In the genomic region with DNA sequence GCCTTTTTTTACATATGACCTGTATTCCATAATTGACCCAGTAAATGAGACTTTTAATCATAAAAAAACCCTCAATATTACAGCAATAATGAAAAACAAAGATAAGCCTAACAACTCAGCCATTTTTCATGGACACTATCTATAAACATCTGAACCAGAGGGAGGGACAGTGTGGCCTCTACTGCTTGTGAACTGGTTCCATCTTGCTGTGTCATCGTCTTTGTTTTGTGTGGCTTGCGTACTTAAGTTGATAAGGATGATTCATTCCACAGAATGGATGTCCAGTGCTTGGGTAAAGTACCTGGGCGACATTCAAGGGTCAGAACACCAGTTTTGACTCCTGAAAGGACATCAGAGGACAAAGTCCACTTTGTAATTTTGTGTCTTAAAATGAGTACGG, we compare ENCODE assay signal across 11 mouse cellular contexts. TPM values are rescaled to one million over a fixed set of nuclear protein-coding genes. Genes with fewer than 3 reads are reported as not detected.
DNase-seq lines count a peak whose midpoint lies in the region; ATAC-seq and TF ChIP-seq lines count a peak whose summit lies in the region.
"Had no signal": no experiment of that assay in that cellular context is flagged by ENCODE, and none has a peak within 500 bp of the region (broad histone marks: within the 10 kb centered on the region; RNA-seq: fewer than 3 reads in every experiment).

No protein-coding gene starts in this region.

- DNase-seq in heart, postnatal 10 days, result no peak
- DNase-seq in liver, embryonic 11.5 days (ENCODE audit: low spot score), result no peak
- no peak for DNase-seq in liver
- DNase-seq in MEL (ENCODE audit: low read depth, low spot score), result peak; percentile 63
- no peak for DNase-seq in liver, postnatal 0 days
- no peak for DNase-seq in MN1 (ENCODE audit: low spot score)

- peak; percentile 55; a peak in 2 of 4 replicates for TF ChIP-seq EP300 in MEL (IDR thresholded peaks at IDR 0.05; ENCODE audit: low read depth in 1 of 2, low read length in 2 of 2)
- TF ChIP-seq EP300 in liver, postnatal 0 days (IDR thresholded peaks at IDR 0.05; ENCODE audit: low read depth), result 0 out of 2 replicates have a peak, but pooled peaks have one; percentile 15

- no peaks in the 10 kb centered on the region for H3K9me3 ChIP-seq in heart, embryonic 13.5 days
- no peaks in the 10 kb centered on the region for H3K9me3 ChIP-seq in liver, embryonic 11.5 days (ENCODE audit: control insufficient read depth, low read length)
- no peaks in the 10 kb centered on the region for H3K9me3 ChIP-seq in MEL (replicated peaks; ENCODE audit: insufficient read depth, low read length)
- H3K9me3 ChIP-seq in liver, postnatal 0 days (ENCODE audit: low read length), result no peaks in the 10 kb centered on the region
- H3K9me3 ChIP-seq: midbrain, embryonic 15.5 days had no signal

- no peak for TF ChIP-seq POLR2A in MEL (IDR thresholded peaks at IDR 0.05; ENCODE audit: control insufficient read depth in 1 of 2, insufficient read depth in 1 of 2, low read depth in 1 of 2, low read length in 2 of 2, poor library complexity in 1 of 2)

- H3K27ac ChIP-seq in heart, embryonic 13.5 days (replicated peaks), result no peak overlapping the region
- H3K27ac ChIP-seq in liver, embryonic 11.5 days (ENCODE audit: low read depth, low read length), result no peak overlapping the region
- H3K27ac ChIP-seq in MEL (ENCODE audit: control insufficient read depth, low read depth, low read length), result peak overlapping the region; percentile 36
- 0 out of 2 replicates have a peak overlapping the region, but pooled peaks have one; percentile 19 for H3K27ac ChIP-seq in liver, postnatal 0 days (ENCODE audit: low read depth)
- H3K27ac ChIP-seq: midbrain, embryonic 15.5 days had no signal

- 71% methylated on average over 4 of the region's 4 CpGs for WGBS in heart, embryonic 13.5 days
- 49% methylated on average over 4 of the region's 4 CpGs for WGBS in liver, embryonic 11.5 days
- WGBS in liver, postnatal 0 days (ENCODE audit: insufficient replicate concordance), result 49% methylated on average over 4 of the region's 4 CpGs

- peaks cover 26% of the 10 kb centered on the region for H3K4me1 ChIP-seq in heart, embryonic 13.5 days
- peaks cover 16% of the 10 kb centered on the region for H3K4me1 ChIP-seq in liver, embryonic 11.5 days (replicated peaks; ENCODE audit: control insufficient read depth, insufficient read depth, low read length)
- H3K4me1 ChIP-seq in MEL (ENCODE audit: control insufficient read depth in 1 of 2, insufficient read depth in 2 of 2, low read length in 2 of 2), result peaks cover 0 to 23% of the 10 kb centered on the region in 2 experiments; a peak in 3 of 4 replicates
- H3K4me1 ChIP-seq in liver, postnatal 0 days (ENCODE audit: insufficient read depth), result peaks cover 14% of the 10 kb centered on the region

- no peak for TF ChIP-seq RAD21 in MEL (IDR thresholded peaks at IDR 0.05; ENCODE audit: low read depth, low read length)

- peaks cover 15% of the 10 kb centered on the region for H3K79me2 ChIP-seq in MEL (ENCODE audit: control insufficient read depth, insufficient read depth, low read length, poor library complexity)

- H3K9ac ChIP-seq in heart, embryonic 13.5 days, result no peak overlapping the region
- no peak overlapping the region for H3K9ac ChIP-seq in liver, embryonic 11.5 days (ENCODE audit: low read depth, low read length)
- no peak overlapping the region for H3K9ac ChIP-seq in MEL (ENCODE audit: control insufficient read depth, low read depth, low read length, poor library complexity, severe bottlenecking)
- H3K9ac ChIP-seq in liver, postnatal 0 days (replicated peaks), result no peak overlapping the region
- H3K9ac ChIP-seq: midbrain, embryonic 15.5 days had no signal

- intact Hi-C loops in heart, postnatal 10 days (cut with DNase I), result loop anchor here (2.0 to 5.0 kb wide), 3 partner anchors 15 to 250 kb away; a partner anchor contains a TSS

- no peak for ATAC-seq in heart, embryonic 13.5 days (ENCODE audit: extremely low read depth, insufficient number of reproducible peaks, low FRiP score, low TSS enrichment)
- ATAC-seq in liver, embryonic 11.5 days (replicated peaks; ENCODE audit: low FRiP score), result no peak
- ATAC-seq in liver, postnatal 0 days, result no peak
- no peak for ATAC-seq in cerebellum, adult (ENCODE audit: insufficient number of reproducible peaks, low FRiP score, low TSS enrichment)
- ATAC-seq: forebrain, embryonic 14.5 days; midbrain, embryonic 15.5 days had no signal

- H3K27me3 ChIP-seq in heart, embryonic 13.5 days (replicated peaks), result peaks cover 22% of the 10 kb centered on the region
- H3K27me3 ChIP-seq in liver, embryonic 11.5 days (replicated peaks; ENCODE audit: control insufficient read depth, insufficient read depth, low read length), result no peaks in the 10 kb centered on the region
- H3K27me3 ChIP-seq in MEL (ENCODE audit: control insufficient read depth in 1 of 2, insufficient read depth in 2 of 2, low read length in 2 of 2), result no peaks in the 10 kb centered on the region
- H3K27me3 ChIP-seq in liver, postnatal 0 days (ENCODE audit: insufficient read depth, low read length), result no peaks in the 10 kb centered on the region

- H3K4me2 ChIP-seq in heart, embryonic 13.5 days, result peak overlapping the region; percentile 58; the same call in 1 of the 2 replicates
- H3K4me2 ChIP-seq in liver, embryonic 11.5 days, result peak overlapping the region; percentile 49
- peak overlapping the region; percentile 36; the same call in 1 of the 2 replicates for H3K4me2 ChIP-seq in liver, postnatal 0 days (ENCODE audit: low read depth, low read length)

- no peaks in the 10 kb centered on the region for H3K36me3 ChIP-seq in heart, embryonic 13.5 days
- no peaks in the 10 kb centered on the region for H3K36me3 ChIP-seq in liver, embryonic 11.5 days (ENCODE audit: control insufficient read depth, insufficient read depth, low read length)
- peaks cover 0 to 14% of the 10 kb centered on the region in 2 experiments; a peak in 2 of 4 replicates for H3K36me3 ChIP-seq in MEL (ENCODE audit: control insufficient read depth in 1 of 2, insufficient read depth in 2 of 2, low read length in 2 of 2)
- H3K36me3 ChIP-seq in liver, postnatal 0 days (replicated peaks; ENCODE audit: insufficient read depth, low read length), result no peaks in the 10 kb centered on the region
- H3K36me3 ChIP-seq: midbrain, embryonic 15.5 days had no signal

- TF ChIP-seq CTCF in MEL (IDR thresholded peaks at IDR 0.05 in 2 of 3, conservative IDR thresholded peaks at IDR 0.05 in 1 of 3; ENCODE audit: control insufficient read depth in 1 of 3, insufficient read depth in 1 of 3, low read depth in 2 of 3, low read length in 3 of 3, poor library complexity in 1 of 3, severe bottlenecking in 1 of 3), result no peak
- TF ChIP-seq CTCF in liver, postnatal 0 days (IDR thresholded peaks at IDR 0.05; ENCODE audit: low read depth), result no peak

- H3K4me3 ChIP-seq in heart, embryonic 13.5 days, result no peak overlapping the region
- no peak overlapping the region for H3K4me3 ChIP-seq in liver, embryonic 11.5 days (ENCODE audit: low read depth, low read length)
- H3K4me3 ChIP-seq in MEL (ENCODE audit: control insufficient read depth in 1 of 2, insufficient read depth in 1 of 2, low read depth in 2 of 2, low read length in 2 of 2), result peak overlapping the region; percentile 20 to 35; a peak in 3 of 4 replicates
- H3K4me3 ChIP-seq in liver, postnatal 0 days (ENCODE audit: low read depth, low read length), result no peak overlapping the region
- H3K4me3 ChIP-seq: erythroblast, embryonic 14.5 days had no signal

TF ChIP-seq in MEL, 35 proteins besides CTCF, POLR2A, EP300 and RAD21 (continues in another document):
- TF ChIP-seq POLR2AphosphoS5 (IDR thresholded peaks at IDR 0.05; ENCODE audit: borderline replicate concordance, low read depth, low read length) (no peak), ZMIZ1 (IDR thresholded peaks at IDR 0.05; ENCODE audit: low read depth, low read length) (no peak), NRF1 (IDR thresholded peaks at IDR 0.05; ENCODE audit: insufficient read depth, low read depth, low read length, poor library complexity, severe bottlenecking) (no peak)

RNA-seq across cellular contexts. Expression of a gene that starts 3.5 kb away (rescaled TPM):
- 18.6 and 19.0 TPM in 2 replicates for polyA plus RNA-seq in heart, embryonic 13.5 days (2015; fragmentation: Nextera tagmentation; extraction: Ambion mirVana)
- 10 to 100 TPM; 25.6 to 30.9 TPM for total RNA-seq in heart, postnatal 10 days (2021)
- polyA plus RNA-seq in liver, embryonic 11.5 days (2014; fragmentation: Nextera tagmentation; extraction: Ambion mirVana), result 20.6 and 22.5 TPM in 2 replicates
- total RNA-seq in MEL (2012; rRNA removed), result 13.3 and 16.4 TPM in 2 replicates
- polyA plus RNA-seq in MEL (2012; ENCODE audit: insufficient read depth in 1 of 2, insufficient read length in 2 of 2, low read depth in 1 of 2, low replicate concordance in 2 of 2, missing spikeins in 1 of 2), result 10 to 100 TPM in 1 of 2 experiments, not detected in 1; 36.2 TPM
- polyA plus RNA-seq in liver, postnatal 0 days (2015; fragmentation: Nextera tagmentation; extraction: Ambion mirVana), result 9.6 and 11.9 TPM in 2 replicates

RNA-seq across cellular contexts. Expression of a gene that starts 23.0 kb away (rescaled TPM):
- polyA plus RNA-seq in heart, embryonic 13.5 days (2015; fragmentation: Nextera tagmentation; extraction: Ambion mirVana), result 7.7 and 8.9 TPM in 2 replicates
- total RNA-seq in heart, postnatal 10 days (2021), result 1 to 10 TPM; 6.7 to 6.9 TPM
- polyA plus RNA-seq in liver, embryonic 11.5 days (2014; fragmentation: Nextera tagmentation; extraction: Ambion mirVana), result 26.8 and 27.4 TPM in 2 replicates
- total RNA-seq in MEL (2012; rRNA removed), result 14.4 and 16.8 TPM in 2 replicates
- polyA plus RNA-seq in MEL (2012; ENCODE audit: insufficient read depth in 1 of 2, insufficient read length in 2 of 2, low read depth in 1 of 2, low replicate concordance in 2 of 2, missing spikeins in 1 of 2), result 10 to 100 TPM in 1 of 2 experiments, not detected in 1; 64.5 TPM
- polyA plus RNA-seq in liver, postnatal 0 days (2015; fragmentation: Nextera tagmentation; extraction: Ambion mirVana), result 9.0 and 9.3 TPM in 2 replicates

RNA-seq across cellular contexts. Expression of a gene that starts 36.3 kb away (rescaled TPM):
- 6.5 and 7.5 TPM in 2 replicates for polyA plus RNA-seq in heart, embryonic 13.5 days (2015; fragmentation: Nextera tagmentation; extraction: Ambion mirVana)
- total RNA-seq in heart, postnatal 10 days (2021), result 10 to 100 TPM in 1 of 2 experiments, 1 to 10 TPM in 1; 9.3 to 10.3 TPM
- 4.9 and 6.3 TPM in 2 replicates for polyA plus RNA-seq in liver, embryonic 11.5 days (2014; fragmentation: Nextera tagmentation; extraction: Ambion mirVana)
- total RNA-seq in MEL (2012; rRNA removed), result 1.5 and 2.5 TPM in 2 replicates
- polyA plus RNA-seq in MEL (2012; ENCODE audit: insufficient read depth in 1 of 2, insufficient read length in 2 of 2, low read depth in 1 of 2, low replicate concordance in 2 of 2, missing spikeins in 1 of 2), result 1 to 10 TPM in 1 of 2 experiments, not detected in 1; 3.8 TPM
- polyA plus RNA-seq in liver, postnatal 0 days (2015; fragmentation: Nextera tagmentation; extraction: Ambion mirVana), result 2.6 and 2.8 TPM in 2 replicates

RNA-seq across cellular contexts. Expression of a gene that starts 55.0 kb away (rescaled TPM):
- polyA plus RNA-seq in heart, embryonic 13.5 days (2015; fragmentation: Nextera tagmentation; extraction: Ambion mirVana), result 0.62 and 1.2 TPM in 2 replicates
- total RNA-seq in heart, postnatal 10 days (2021), result 1 to 10 TPM; 2.0 to 2.1 TPM
- 0.81 and 1.7 TPM in 2 replicates for polyA plus RNA-seq in liver, embryonic 11.5 days (2014; fragmentation: Nextera tagmentation; extraction: Ambion mirVana)
- total RNA-seq in MEL (2012; rRNA removed), result 0.65 and 0.98 TPM in 2 replicates
- polyA plus RNA-seq in MEL (2012; ENCODE audit: insufficient read depth in 1 of 2, insufficient read length in 2 of 2, low read depth in 1 of 2, low replicate concordance in 2 of 2, missing spikeins in 1 of 2), result 1 to 10 TPM in 1 of 2 experiments, not detected in 1; 3.2 TPM
- 1.9 and 2.1 TPM in 2 replicates for polyA plus RNA-seq in liver, postnatal 0 days (2015; fragmentation: Nextera tagmentation; extraction: Ambion mirVana)

Comparison
In these comparisons a context has a peak if more than half of its experiments do, and no peak if none do; other contexts are left out.
1. H3K27ac ChIP-seq: peak in MEL (single experiment) and liver, postnatal 0 days (single experiment); none in heart, embryonic 13.5 days (single experiment) and liver, embryonic 11.5 days (single experiment).
2. H3K4me3 ChIP-seq: peak in MEL (2 of 2); none in heart, embryonic 13.5 days (single experiment), liver, embryonic 11.5 days (single experiment) and liver, postnatal 0 days (single experiment).
3. Peak in every context shown above with its lines, with median percentiles within 50 percentile points of each other: H3K4me2 ChIP-seq.